Mouse (Mus musculus): ENCODE measurements around the gene Gramd4.
"Not testable (repeated sequence)": the region's sequence is repeated elsewhere in the genome, so short reads cannot be mapped to it uniquely, and the experiment has no call there.

The Gramd4 gene

GRCm38 (mm10) chr15:86113342-86113710, 55.8 kb downstream of the Gramd4 start:
- peak; percentile 56 for DNase-seq (ENCODE audit: low spot score)

DNA sequence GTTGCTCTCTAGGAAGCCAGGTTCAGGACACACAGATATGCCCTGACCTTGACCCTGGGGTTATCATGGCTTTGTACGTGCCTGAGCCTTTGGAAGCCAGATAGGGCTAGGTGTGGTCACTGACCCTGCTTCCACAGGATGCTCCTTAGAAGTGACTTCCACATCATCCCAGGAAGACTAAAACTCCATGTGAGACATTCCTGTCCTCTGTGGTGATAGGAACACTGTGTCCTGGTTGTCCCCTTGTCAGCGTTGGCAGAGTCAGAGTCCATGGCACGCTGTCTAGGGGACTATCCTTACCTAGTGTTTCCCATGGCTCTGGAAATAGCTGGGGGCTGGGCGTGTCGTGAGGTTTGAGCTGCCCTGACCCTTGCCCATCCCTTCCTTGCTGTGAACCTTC, 58.9 kb downstream of the Gramd4 start:
- no peak for DNase-seq (ENCODE audit: low spot score)

GRCm38 (mm10) chr15:86117115-86118100, 59.9 kb downstream of the Gramd4 start:
- no peak for DNase-seq (ENCODE audit: low spot score)

GRCm38 (mm10) chr15:86119186-86119585, 61.7 kb downstream of the Gramd4 start:
- DNase-seq (ENCODE audit: low spot score) = no peak

DNA sequence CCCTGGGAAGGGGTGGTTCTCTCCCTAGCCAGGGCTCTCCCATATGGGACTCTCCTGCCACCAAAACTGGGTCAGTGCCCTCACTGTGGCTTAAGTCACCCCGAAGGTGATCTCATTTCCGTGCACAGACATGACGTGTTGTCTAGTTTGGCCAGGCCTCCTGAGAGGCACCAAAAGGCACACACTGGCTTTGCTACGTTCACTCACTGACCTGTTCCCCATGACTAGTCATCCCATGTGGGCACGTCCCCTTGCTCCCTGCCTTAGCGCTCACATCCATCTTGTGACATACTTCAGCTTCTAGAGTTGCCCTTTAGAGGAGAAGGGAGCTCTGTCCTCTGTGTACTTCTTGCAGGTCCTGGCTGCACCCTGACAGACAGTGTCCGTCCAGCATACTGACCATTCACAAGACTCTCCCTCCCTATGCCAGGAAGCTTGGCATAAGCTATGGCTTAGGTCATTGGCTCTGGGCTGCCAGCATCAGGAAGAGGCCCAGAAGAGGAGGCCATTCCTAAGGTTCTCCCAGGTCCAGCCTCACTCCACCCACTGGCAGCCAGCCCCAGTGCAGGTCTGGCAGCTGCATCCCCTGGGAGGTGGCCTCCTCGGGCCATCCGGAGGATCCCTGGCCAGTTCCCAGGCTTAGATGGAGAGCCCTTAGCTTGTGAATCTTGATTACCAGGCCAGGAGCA, 64.9 kb downstream of the Gramd4 start:
- DNase-seq (ENCODE audit: low spot score) = no peak

GRCm38 (mm10) chr15:86123409-86123808, 65.9 kb downstream of the Gramd4 start:
- DNase-seq (ENCODE audit: low spot score) = no peak

- DNase-seq (ENCODE audit: low spot score) = peak; percentile 49
These were observed 66.9 kb downstream of the Gramd4 start for GRCm38 (mm10) chr15:86124359-86124758.

DNA sequence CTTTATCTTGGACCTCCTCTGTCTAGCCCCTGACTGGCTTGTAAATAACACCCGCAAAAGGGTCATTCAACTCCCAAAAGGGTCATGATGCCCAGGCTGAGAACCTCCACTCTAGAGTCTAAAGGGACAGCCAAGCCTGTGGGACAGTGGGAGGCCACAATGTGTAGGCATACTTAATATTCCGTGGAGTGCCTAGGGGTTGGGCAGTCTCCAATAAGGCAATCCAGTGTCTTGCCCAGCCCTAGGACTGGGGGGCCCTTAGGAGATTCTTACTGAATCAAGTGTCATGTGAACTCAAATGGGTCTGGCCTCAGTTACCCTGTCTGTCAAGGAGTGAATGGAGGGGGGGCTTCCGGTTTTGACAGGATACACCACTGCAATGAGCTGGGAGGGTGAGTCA, 71.5 kb downstream of the Gramd4 start:
- no peak for DNase-seq (ENCODE audit: low spot score)

DNA sequence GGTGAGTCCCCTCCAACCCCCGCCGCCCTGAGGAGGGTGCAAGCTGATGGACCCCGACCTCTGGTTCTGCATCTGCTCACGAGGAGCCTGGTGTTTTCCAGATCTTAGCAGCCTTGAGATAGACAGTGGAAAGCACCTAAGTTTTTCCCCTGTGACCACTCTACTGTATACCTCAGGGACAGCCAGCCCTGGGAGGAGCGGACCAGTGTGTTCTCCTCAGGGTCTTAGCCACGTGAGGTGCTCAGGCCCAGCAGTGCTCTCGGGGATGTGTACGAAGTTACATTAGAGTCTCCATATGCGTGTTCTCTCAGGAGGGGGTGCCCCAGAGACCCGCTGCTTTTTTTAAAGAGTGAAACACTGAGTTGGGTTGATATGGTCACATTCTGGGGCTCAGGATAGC, 73.2 kb downstream of the Gramd4 start:
- no peak for DNase-seq (ENCODE audit: low spot score)

DNA sequence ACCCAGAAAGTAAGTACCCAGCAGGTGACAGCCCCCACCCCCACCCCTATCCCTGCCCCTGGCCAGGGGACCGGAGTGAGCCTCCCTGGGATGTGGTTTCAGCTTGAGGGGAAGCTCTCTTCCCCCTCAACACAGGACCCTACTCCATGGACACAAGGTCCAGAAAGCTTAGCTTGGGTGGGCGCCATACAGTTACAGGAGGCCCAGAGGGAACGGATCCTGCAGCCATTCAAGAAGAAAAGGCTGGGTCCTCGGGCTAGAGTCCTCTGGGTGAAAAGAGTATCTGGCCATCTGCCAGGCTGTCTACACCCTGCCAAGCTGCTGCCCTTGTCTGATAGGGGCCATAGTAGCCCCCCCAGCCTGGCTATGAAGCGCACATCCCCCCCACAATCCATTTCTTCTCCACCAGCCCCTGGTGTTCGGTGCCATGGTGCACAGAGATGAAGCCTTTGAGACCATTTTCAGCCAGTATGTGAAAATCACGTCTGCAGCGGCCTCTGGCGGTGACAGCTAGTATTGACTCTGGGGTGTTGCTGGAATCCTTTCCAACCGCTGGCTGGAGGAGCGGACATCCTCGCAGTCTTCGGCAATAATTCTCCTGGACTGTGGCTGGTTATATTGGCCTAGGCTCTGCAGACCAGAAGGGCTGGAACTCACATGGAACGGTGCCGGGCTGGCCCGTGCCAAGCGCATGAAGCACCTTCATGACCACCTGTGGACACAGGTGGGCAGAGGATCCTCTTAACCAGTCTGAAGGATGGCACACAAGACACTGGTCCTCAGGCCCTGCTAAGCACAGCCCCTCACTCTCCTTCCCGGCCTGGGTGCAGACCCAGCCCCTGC, 77.7 kb downstream of the Gramd4 start:
- peak; percentile 90 for DNase-seq (ENCODE audit: low spot score)

DNA sequence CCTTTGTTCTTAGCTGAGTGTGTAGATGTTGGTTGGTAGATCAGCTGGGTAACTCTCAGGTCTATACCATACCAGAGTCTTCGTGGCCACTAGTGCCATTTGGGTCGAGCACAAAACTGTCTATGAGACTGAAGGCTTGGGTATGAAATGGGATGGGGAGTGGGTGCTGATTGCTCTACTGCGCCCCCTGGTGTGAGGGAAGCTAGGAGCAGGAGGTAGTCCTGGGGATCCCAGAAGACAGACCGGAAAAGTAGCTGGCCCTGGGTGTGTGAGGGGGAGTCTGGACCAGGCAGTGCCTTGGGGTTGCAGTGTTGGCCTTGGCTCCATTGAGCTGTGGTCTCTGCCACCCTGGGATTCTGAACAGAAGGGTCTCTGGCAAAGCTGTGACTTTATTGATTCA, 80.1 kb downstream of the Gramd4 start:
- DNase-seq (ENCODE audit: low spot score) = peak; percentile 30

GRCm38 (mm10) chr15:86140323-86140722, 82.8 kb downstream of the Gramd4 start:
- peak; percentile 88 for DNase-seq (ENCODE audit: low spot score)

DNA sequence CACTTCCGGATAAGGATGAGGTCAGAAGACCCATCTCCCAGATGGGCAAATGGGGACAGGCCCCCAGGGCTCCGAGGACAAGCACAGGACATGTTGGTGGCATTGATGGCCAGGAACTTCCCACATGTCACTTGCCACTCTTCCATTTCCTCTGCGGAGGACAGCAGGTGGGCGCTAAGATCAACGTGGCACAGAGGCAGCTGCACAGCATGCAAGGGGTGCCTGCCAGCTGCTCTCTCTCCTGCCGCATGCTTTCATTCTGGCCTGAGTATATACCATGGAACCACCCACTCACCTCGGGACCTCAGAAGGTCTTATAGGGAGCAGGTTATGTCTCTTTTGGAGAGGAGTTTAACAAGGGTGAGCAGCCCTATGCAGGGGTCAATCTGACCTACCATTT, 87.1 kb downstream of the Gramd4 start:
- no peak for DNase-seq (ENCODE audit: low spot score)

- no peak for DNase-seq (ENCODE audit: low spot score)
These were observed 87.6 kb downstream of the Gramd4 start for GRCm38 (mm10) chr15:86145046-86145445.

GRCm38 (mm10) chr15:86146922-86147321, 89.4 kb downstream of the Gramd4 start:
- no peak for DNase-seq (ENCODE audit: low spot score)

- DNase-seq (ENCODE audit: low spot score) = no peak
These were observed 93.1 kb downstream of the Gramd4 start for GRCm38 (mm10) chr15:86150593-86150992.

GRCm38 (mm10) chr15:86153481-86153960, 96.0 kb downstream of the Gramd4 start:
- DNase-seq (ENCODE audit: low spot score) = no peak

GRCm38 (mm10) chr15:86156492-86156891, 99.0 kb downstream of the Gramd4 start:
- no peak for DNase-seq (ENCODE audit: low spot score)

- DNase-seq (ENCODE audit: low spot score) = no peak
These were observed 101.6 kb downstream of the Gramd4 start for GRCm38 (mm10) chr15:86159093-86159492.

- DNase-seq (ENCODE audit: low spot score) = no peak
These were observed 102.2 kb downstream of the Gramd4 start for GRCm38 (mm10) chr15:86159719-86160118.

DNA sequence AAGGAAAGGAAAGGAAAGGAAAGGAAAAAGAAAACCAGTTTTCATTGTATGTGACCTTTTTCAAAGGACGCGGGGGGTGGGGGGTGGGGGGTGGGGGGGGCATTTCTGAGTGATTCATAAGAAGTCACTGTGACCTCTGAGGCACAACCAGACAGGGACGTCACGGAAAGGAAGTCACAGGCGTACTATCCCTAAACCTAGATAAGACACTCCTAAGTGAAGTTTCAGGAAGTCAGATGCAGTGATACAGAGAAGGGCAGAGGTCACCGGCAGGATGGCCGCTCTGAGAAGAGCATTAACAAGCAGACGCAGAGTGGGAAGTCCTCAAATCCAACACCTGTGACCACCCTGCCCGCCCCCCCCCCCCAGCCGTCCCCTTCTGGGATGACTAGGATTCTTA, 103.4 kb downstream of the Gramd4 start:
- no peak for DNase-seq (ENCODE audit: low spot score)

DNA sequence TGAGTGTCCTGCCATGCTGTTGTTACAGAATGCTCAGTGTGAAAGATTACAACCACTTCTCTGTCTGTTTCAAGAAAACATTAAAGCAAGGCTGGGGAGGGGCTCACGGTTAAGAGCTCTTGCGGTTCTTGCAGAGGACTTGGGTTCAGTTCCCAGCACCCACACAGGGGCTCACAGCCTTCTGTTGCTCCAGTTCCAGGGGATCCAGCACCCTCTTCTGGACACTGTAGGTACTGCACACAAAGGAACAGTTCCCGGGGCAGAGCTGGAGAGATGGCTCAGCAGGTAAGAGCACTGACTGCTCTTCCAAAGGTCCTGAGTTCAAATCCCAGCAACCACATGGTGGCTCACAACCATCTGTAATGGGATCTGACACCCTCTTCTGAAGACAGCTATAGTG, 104.3 kb downstream of the Gramd4 start:
- DNase-seq (ENCODE audit: low spot score) = not testable (repeated sequence)

All from embryo, embryonic 10 days (tissue).